Mouse (Mus musculus) left cerebral cortex, adult 8-10 months (tissue): Measurements from ENCODE around the gene Kdm5a. TPM values are rescaled to one million over a fixed set of nuclear protein-coding genes. Genes with fewer than 3 reads are reported as not detected.

Experiments used
- total RNA-seq, 4 experiments: library from RNA; stranded (reverse); gene quantifications; 2 replicates each; pipeline ENCODE4 v1.2.4; 2022

The Kdm5a gene
- total RNA-seq, 4 experiments from 2014 or later: 40.0 to 43.6 (median 42.0) TPM

Other genes starting within 250 kb of the Kdm5a start
- gene D330020A13Rik, start 69.8 kb upstream of the Kdm5a start, total RNA-seq: not detected
- gene B4galnt3, start 69.6 kb upstream of the Kdm5a start, total RNA-seq: under 1 TPM; 0.51 to 0.94 (median 0.70) TPM
- gene Ccdc77, start 250 bp downstream of the Kdm5a start, total RNA-seq: 1 to 10 TPM; 4.1 to 5.9 (median 5.3) TPM
- 10 to 100 TPM; 13.8 to 24.1 (median 17.1) TPM for gene Il17ra, start 99.1 kb downstream of the Kdm5a start, total RNA-seq
- 10 to 100 TPM; 43.6 to 47.4 (median 46.5) TPM for gene Tmem121b, start 129.7 kb downstream of the Kdm5a start, total RNA-seq
- 10 to 100 TPM; 31.7 to 36.8 (median 33.9) TPM for gene Hdhd5, start 167.2 kb downstream of the Kdm5a start, total RNA-seq